Mouse (Mus musculus) CD4-positive, CD25-positive, alpha-beta regulatory T cell, adult 9 weeks (primary cell): ENCODE data around the gene Cmtr2. TPM values are rescaled to one million over a fixed set of nuclear protein-coding genes. Genes with fewer than 3 reads are reported as not detected.

Experiments used
- polyA plus RNA-seq: library from polyadenylated mRNA; unstranded; fragments of 100-300 nt; shearing (Covaris generic); gene quantifications from one replicate; pipeline ENCODE4 v1.2.1, GENCODE M21; 2017

Gene Cmtr2
- 14.7 TPM for polyA plus RNA-seq

DNA sequence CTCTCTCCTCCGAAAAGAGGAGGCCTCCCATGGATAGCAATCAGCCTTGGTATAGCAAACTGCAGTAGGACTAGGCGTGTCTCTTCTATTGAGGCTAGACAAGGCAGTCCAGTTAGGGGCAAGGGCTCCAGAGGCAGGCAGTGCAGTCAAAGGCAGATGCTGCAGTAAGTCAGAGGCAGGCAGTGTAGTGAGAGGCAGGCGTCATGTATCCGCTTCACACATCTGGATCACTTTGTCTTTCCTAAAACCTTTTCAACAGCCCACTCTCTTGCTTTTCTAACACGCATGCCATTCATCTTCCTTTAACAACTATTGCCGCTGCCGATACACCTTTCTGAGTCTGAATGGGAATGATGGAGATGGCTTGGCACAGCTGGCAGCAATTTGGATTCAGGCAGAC lies at the start of gene Cmtr2:
TSS of gene Cmtr2 (plus strand) at position 301 of the 400 bp plus-strand sequence.

DNA sequence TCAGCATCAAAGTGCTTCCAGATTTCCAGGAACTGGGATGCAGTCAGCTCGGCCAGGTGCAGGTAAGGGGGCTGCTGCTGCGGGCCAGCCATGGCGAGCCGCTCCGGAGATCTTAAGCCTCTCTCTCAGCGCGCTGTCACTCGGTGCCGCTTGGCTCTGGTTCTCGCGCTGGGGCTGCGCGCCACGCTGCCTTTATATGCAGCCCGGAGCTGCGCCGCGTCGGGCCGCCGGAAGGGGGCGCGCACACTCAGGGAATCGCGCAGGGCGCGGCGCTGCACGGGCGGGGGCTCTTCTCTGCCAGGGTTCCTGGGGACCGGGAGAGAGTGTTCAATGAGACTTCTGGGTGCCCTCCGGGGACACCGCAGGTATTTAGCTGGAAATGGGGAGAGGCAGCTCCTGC lies 47.4 kb upstream of the Cmtr2 start, which contains the start of gene Calb2:
TSS of gene Calb2 (minus strand) at position 165 of the 400 bp plus-strand sequence.

DNA sequence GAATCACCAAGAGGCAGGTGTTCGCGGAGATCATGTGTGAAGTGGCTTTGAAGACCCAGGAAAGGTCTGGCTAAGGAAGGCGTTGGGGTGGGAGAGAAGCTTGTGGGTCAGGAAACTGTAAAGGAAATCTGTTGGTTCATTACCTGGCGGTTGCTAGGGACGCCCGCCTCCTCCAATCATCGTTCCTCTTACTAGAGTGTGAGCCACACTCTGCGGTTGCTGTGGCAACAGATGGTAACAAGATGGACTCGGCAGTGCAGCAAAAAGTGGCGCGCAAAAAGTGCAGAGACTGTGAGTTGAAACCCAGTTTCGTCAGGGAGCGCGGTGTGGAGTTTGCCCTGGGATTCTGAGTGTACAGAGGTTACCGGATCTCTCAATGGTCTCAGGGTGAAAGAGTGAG lies 51.3 kb downstream of the Cmtr2 start, which contains the start of gene Hydin:
TSS of gene Hydin (plus strand) at position 237 of the 400 bp plus-strand sequence.

Other genes with a start within 250 kb of the Cmtr2 start
- gene Tat, start 225.2 kb upstream of the Cmtr2 start, polyA plus RNA-seq, result not detected
- gene Chst4, start 175.9 kb upstream of the Cmtr2 start, polyA plus RNA-seq, result not detected
- 2.9 TPM for gene Zfp612, start 135.9 kb upstream of the Cmtr2 start, polyA plus RNA-seq
- gene Gm21964, start 114.5 kb upstream of the Cmtr2 start, polyA plus RNA-seq, result not detected
- gene Gm17720, start 112.9 kb upstream of the Cmtr2 start, polyA plus RNA-seq, result not detected
- not detected for gene Calb2, start 47.5 kb upstream of the Cmtr2 start, polyA plus RNA-seq
- gene Hydin, start 51.3 kb downstream of the Cmtr2 start, polyA plus RNA-seq, result not detected